Mouse (Mus musculus) CH12.LX (cell line): ENCODE results near the gene Rcan1. TPM values are rescaled to one million over a fixed set of nuclear protein-coding genes. Genes with fewer than 3 reads are reported as not detected.

Experiments
- DNase-seq: peaks from one replicate; pipeline ENCODE4 v3.0.0-alpha.2; 2013; ENCODE audit errors: extremely low read depth
- H3K27ac ChIP-seq: 2 replicates; pipeline ENCODE4 v1.5.1; 2012; ENCODE audit warnings: low read depth, mild to moderate bottlenecking, control low read depth, moderate library complexity; ENCODE audit not compliant: insufficient read depth
- H3K27me3 ChIP-seq: replicated peaks from 2 replicates; pipeline ENCODE3; 2012; ENCODE audit warnings: inconsistent platforms
- H3K36me3 ChIP-seq, 2 experiments: replicated peaks in 1 of 2; 2 replicates each; pipeline versions ENCODE3 to v1.6.1; 2012; ENCODE audit warnings: inconsistent platforms in 1 of 2, low read length in 1 of 2, mild to moderate bottlenecking in 1 of 2, mixed read lengths in 1 of 2, moderate library complexity in 1 of 2; ENCODE audit not compliant: control insufficient read depth in 1 of 2, insufficient read depth in 1 of 2
- H3K4me1 ChIP-seq, 2 experiments: 2 replicates each; pipeline ENCODE4 v1.6.1; 2012; ENCODE audit warnings: inconsistent platforms in 1 of 2, moderate library complexity in 1 of 2; ENCODE audit not compliant: insufficient read depth in 2 of 2, control insufficient read depth in 1 of 2
- H3K4me2 ChIP-seq: 2 replicates; pipeline ENCODE4 v1.6.1; 2012; ENCODE audit warnings: low read depth, mild to moderate bottlenecking, control low read depth; ENCODE audit not compliant: poor library complexity, insufficient read depth, severe bottlenecking
- H3K4me3 ChIP-seq, 3 experiments: fragments of 150-350 bp in 1 of 3; sonication (generic) in 1 of 3; replicated peaks in 1 of 3; 2 replicates each; pipeline versions ENCODE3 to v1.5.1; 2011 to 2012; ENCODE audit warnings: low read depth in 2 of 3, low read length in 2 of 3, mild to moderate bottlenecking in 2 of 3, moderate library complexity in 2 of 3, control low read depth in 1 of 3, improper control_type of control experiment in 1 of 3, inconsistent platforms in 1 of 3, mixed read lengths in 1 of 3; ENCODE audit not compliant: poor library complexity in 1 of 3
- H3K79me2 ChIP-seq: replicated peaks from 2 replicates; pipeline ENCODE4 v1.6.1; 2012; ENCODE audit warnings: mild to moderate bottlenecking, moderate library complexity; ENCODE audit not compliant: control insufficient read depth, poor library complexity, insufficient read depth, severe bottlenecking; ENCODE audit errors: extremely low read depth
- H3K9ac ChIP-seq: 2 replicates; pipeline ENCODE4 v1.6.1; 2012; ENCODE audit warnings: low read depth, mild to moderate bottlenecking, control low read depth, moderate library complexity; ENCODE audit not compliant: insufficient read depth
- H3K9me3 ChIP-seq: replicated peaks from 2 replicates; pipeline ENCODE3; 2012; ENCODE audit warnings: low read length, inconsistent platforms, mixed read lengths
- BHLHE40 ChIP-seq: IDR thresholded peaks from 2 replicates; pipeline ENCODE4 v1.6.1; 2011; ENCODE audit warnings: mild to moderate bottlenecking, low read depth, low read length, improper control_type of control experiment
- CHD1 ChIP-seq: IDR thresholded peaks from 2 replicates; pipeline ENCODE4 v1.6.1; 2012; ENCODE audit warnings: low read depth, low read length, improper control_type of control experiment, inconsistent platforms
- CHD2 ChIP-seq: IDR thresholded peaks from 2 replicates; pipeline ENCODE4 v1.6.1; 2011; ENCODE audit warnings: low read length, improper control_type of control experiment
- CTCF ChIP-seq, 2 experiments: IDR thresholded peaks in 1 of 2; conservative IDR thresholded peaks in 1 of 2; 2 replicates each; pipeline ENCODE4 v1.5.1; 2011 to 2012; ENCODE audit warnings: low read depth in 2 of 2, low read length in 2 of 2, improper control_type of control experiment in 1 of 2, inconsistent platforms in 1 of 2, mild to moderate bottlenecking in 1 of 2, moderate library complexity in 1 of 2
- EP300 ChIP-seq: IDR thresholded peaks from 2 replicates; pipeline ENCODE4 v1.6.1; 2011; ENCODE audit warnings: low read length, improper control_type of control experiment
- ETS1 ChIP-seq: conservative IDR thresholded peaks from 2 replicates; pipeline ENCODE4 v1.6.1; 2012; ENCODE audit warnings: low read depth, mild to moderate bottlenecking, inconsistent platforms, low read length, improper control_type of control experiment, moderate library complexity
- GABPA ChIP-seq: IDR thresholded peaks from 2 replicates; pipeline ENCODE4 v1.6.1; 2012; ENCODE audit warnings: low read depth, low read length, improper control_type of control experiment, inconsistent platforms; ENCODE audit not compliant: insufficient replicate concordance
- HCFC1 ChIP-seq: IDR thresholded peaks from 2 replicates; pipeline ENCODE4 v1.6.1; 2012; ENCODE audit warnings: low read depth, mild to moderate bottlenecking, inconsistent platforms, low read length, improper control_type of control experiment
- IRF4 ChIP-seq: IDR thresholded peaks from 2 replicates; pipeline ENCODE4 v1.6.1; 2014; ENCODE audit warnings: low read depth, mild to moderate bottlenecking, inconsistent platforms, low read length, improper control_type of control experiment
- JUN ChIP-seq: IDR thresholded peaks from 2 replicates; pipeline ENCODE4 v1.6.1; 2011; ENCODE audit warnings: low read depth, mild to moderate bottlenecking, low read length, improper control_type of control experiment, moderate library complexity; ENCODE audit not compliant: insufficient read depth
- KAT2A ChIP-seq: IDR thresholded peaks from 2 replicates; pipeline ENCODE4 v1.6.1; 2012; ENCODE audit warnings: low read length, improper control_type of control experiment, inconsistent platforms; ENCODE audit not compliant: insufficient replicate concordance
- MAX ChIP-seq: IDR thresholded peaks from 2 replicates; pipeline ENCODE4 v1.6.1; 2011; ENCODE audit warnings: low read length, improper control_type of control experiment
- MAZ ChIP-seq: IDR thresholded peaks from 2 replicates; pipeline ENCODE4 v1.6.1; 2012; ENCODE audit warnings: low read depth, mild to moderate bottlenecking, inconsistent platforms, low read length, improper control_type of control experiment, moderate library complexity
- MEF2A ChIP-seq: IDR thresholded peaks from 2 replicates; pipeline ENCODE4 v1.6.1; 2014; ENCODE audit warnings: low read depth, mild to moderate bottlenecking, inconsistent platforms, low read length, improper control_type of control experiment, borderline replicate concordance
- NELFE ChIP-seq: IDR thresholded peaks from 2 replicates; pipeline ENCODE4 v1.6.1; 2011; ENCODE audit warnings: low read depth, low read length, improper control_type of control experiment
- NRF1 ChIP-seq: IDR thresholded peaks from 2 replicates; pipeline ENCODE4 v1.6.1; 2014; ENCODE audit warnings: low read depth, mild to moderate bottlenecking, inconsistent platforms, low read length, improper control_type of control experiment, moderate library complexity
- POLR2A ChIP-seq: IDR thresholded peaks from 2 replicates; pipeline ENCODE4 v1.6.1; 2011; ENCODE audit warnings: low read depth, mild to moderate bottlenecking, improper control_type of control experiment, low read length
- RAD21 ChIP-seq: IDR thresholded peaks from 2 replicates; pipeline ENCODE4 v1.6.1; 2011; ENCODE audit warnings: low read depth, mild to moderate bottlenecking, low read length, improper control_type of control experiment, moderate library complexity
- SMC3 ChIP-seq: IDR thresholded peaks from 2 replicates; pipeline ENCODE4 v1.6.1; 2011; ENCODE audit warnings: low read depth, low read length, improper control_type of control experiment
- TBP ChIP-seq: conservative IDR thresholded peaks from 2 replicates; pipeline ENCODE4 v1.6.1; 2011; ENCODE audit warnings: low read depth, low read length, improper control_type of control experiment
- TCF12 ChIP-seq: IDR thresholded peaks from 2 replicates; pipeline ENCODE4 v1.6.1; 2014; ENCODE audit warnings: low read depth, mild to moderate bottlenecking, inconsistent platforms, low read length, improper control_type of control experiment
- USF2 ChIP-seq: conservative IDR thresholded peaks from 2 replicates; pipeline ENCODE4 v1.6.1; 2011; ENCODE audit warnings: low read depth, low read length, improper control_type of control experiment
- ZC3H11A ChIP-seq: IDR thresholded peaks from 2 replicates; pipeline ENCODE4 v1.6.1; 2012; ENCODE audit warnings: low read depth, mild to moderate bottlenecking, inconsistent platforms, low read length, improper control_type of control experiment
- ZKSCAN1 ChIP-seq: IDR thresholded peaks from 2 replicates; pipeline ENCODE4 v1.6.1; 2012; ENCODE audit warnings: low read depth, inconsistent platforms, low read length, improper control_type of control experiment, borderline replicate concordance
- ZNF384 ChIP-seq: IDR thresholded peaks from 2 replicates; pipeline ENCODE4 v1.6.1; 2012; ENCODE audit warnings: low read depth, low read length, improper control_type of control experiment, inconsistent platforms
- dilution Hi-C: fragments of 300-500 bp; cut with MboI; formaldehyde crosslinking; loops from 2 replicates; pipeline ENCODE4 v1.14.3; 2020; ENCODE audit warnings: low sequenced_read_pairs; ENCODE audit not compliant: extremely low pct_unique_long_range_greater_than_20kb, extremely low pct_ligation_motif_present
- in situ Hi-C: fragments of 300-500 bp; cut with MboI; formaldehyde crosslinking; loops from 3 replicates; pipeline ENCODE4 v1.14.3; 2019; ENCODE audit warnings: low sequenced_read_pairs, low pct_ligation_motif_present, low pct_unique_long_range_greater_than_20kb, mixed read lengths
- polyA plus RNA-seq: library from polyadenylated mRNA; unstranded; fragments of >175 nt; gene quantifications from 2 replicates; pipeline ENCODE4 v1.2.1, GENCODE M21; 2012; ENCODE audit warnings: low read depth; ENCODE audit not compliant: insufficient read length
- total RNA-seq, 2 experiments: library from RNA; depleted of rRNA; stranded (reverse); fragments of 300-350 nt in 1 of 2; fragments of >200 nt in 1 of 2; gene quantifications; 2 replicates each; pipeline ENCODE4 v1.2.3; 2012 to 2014

The Rcan1 gene
- total and polyA plus RNA-seq, 3 experiments = 10.0 to 15.3 (median 12.4) TPM

DNA sequence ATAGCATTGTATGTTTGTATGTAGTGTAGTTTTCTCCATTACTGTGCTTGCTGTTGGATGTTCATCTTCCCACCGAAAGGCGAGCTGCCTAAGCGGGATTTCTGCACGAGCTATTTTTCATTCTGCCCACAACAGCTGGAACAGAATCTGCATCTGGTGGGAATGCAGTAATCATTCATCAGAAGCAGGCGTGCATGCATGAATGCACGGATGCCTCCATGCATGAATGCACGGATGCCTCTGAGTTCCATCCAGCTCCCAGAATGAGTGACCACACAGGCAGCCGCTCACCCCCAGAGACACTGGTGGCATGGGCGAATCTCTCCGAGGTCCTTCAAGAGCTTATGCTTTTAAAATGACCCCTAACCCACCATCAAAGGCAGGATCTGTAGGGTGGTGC is 113.1 kb downstream of the Rcan1 start (continued):
- TF ChIP-seq TBP = no peak
- TF ChIP-seq IRF4 = no peak
- TF ChIP-seq GABPA = no peak
- no peak for TF ChIP-seq ZC3H11A
- peak; percentile 41; the same call in 1 of the 2 replicates for TF ChIP-seq TCF12
- no peak for TF ChIP-seq CTCF (conservative IDR thresholded peaks at IDR 0.05 in 1 of 2, IDR thresholded peaks at IDR 0.05 in 1 of 2; ENCODE audit: low read depth in 2 of 2, low read length in 2 of 2)
- TF ChIP-seq HCFC1 = no peak
- no peak for TF ChIP-seq USF2
- TF ChIP-seq ZKSCAN1 = no peak
- TF ChIP-seq CHD2 = 0 out of 2 replicates have a peak, but pooled peaks have one; percentile 11
- TF ChIP-seq POLR2A = no peak

DNA sequence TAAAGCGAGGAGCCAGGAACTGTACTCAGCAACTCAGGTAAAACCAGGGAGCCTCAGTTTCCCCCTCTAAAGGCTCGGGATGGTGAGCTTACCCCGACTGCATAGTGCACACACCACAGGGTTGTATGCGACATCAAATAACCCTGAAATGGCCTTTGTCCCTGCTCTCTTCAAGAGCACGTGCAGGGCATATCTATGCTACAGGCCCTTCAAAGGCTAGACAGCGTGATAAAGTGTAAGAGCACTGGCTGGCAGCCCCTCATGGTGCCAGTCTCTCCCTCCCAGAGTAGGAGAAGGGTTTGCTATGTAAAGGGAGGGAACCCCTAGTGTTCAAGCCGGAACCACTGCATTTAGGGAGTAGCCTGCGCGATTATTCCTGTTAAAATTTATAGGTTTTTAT is 113.6 kb downstream of the Rcan1 start:
- Histone ChIP-seq H3K36me3 (no peaks in the 10 kb centered on the region), H3K79me2 (no peaks in the 10 kb centered on the region), H3K9me3 (no peaks in the 10 kb centered on the region), H3K27ac (no peak overlapping the region), H3K4me3 (no peak overlapping the region), H3K27me3 (peaks cover 10% of the 10 kb centered on the region), H3K9ac (no peak overlapping the region), H3K4me2 (no peak overlapping the region), H3K4me1 (peaks cover 23 to 44% of the 10 kb centered on the region in 2 experiments)
- dilution Hi-C loops (no loop called here), in situ Hi-C loops (no loop called here)
- TF ChIP-seq USF2 = no peak
- no peak for TF ChIP-seq NELFE
- TF ChIP-seq CHD2 = no peak
- no peak for TF ChIP-seq ZKSCAN1
- no peak for TF ChIP-seq POLR2A
- TF ChIP-seq CTCF (conservative IDR thresholded peaks at IDR 0.05 in 1 of 2, IDR thresholded peaks at IDR 0.05 in 1 of 2; ENCODE audit: low read depth in 2 of 2, low read length in 2 of 2) = no peak
- TF ChIP-seq MAZ = no peak
- no peak for TF ChIP-seq NRF1
- TF ChIP-seq EP300 = no peak
- no peak for TF ChIP-seq CHD1
- TF ChIP-seq KAT2A = no peak
- no peak for TF ChIP-seq ETS1
- TF ChIP-seq SMC3 = no peak
- DNase-seq = no peak

DNA sequence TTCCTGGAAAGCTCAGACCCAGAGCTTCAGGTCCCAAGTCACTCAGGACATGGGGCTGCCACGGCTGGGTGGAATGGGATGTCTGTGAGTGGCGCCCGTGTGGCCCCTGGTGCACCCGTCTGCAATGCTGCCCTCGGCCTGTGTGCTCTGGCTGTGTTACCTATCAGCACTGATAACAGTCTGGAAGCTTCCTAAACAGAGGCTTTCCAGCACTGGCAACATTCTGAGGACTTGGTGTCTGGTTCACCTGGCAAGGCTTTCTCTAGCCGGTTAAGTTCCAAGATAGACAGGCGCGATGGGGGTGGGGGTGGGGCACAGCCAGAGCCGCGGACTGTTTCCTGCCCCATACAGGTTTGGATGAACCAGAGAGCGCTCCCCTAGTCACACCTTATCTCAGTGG is 114.7 kb downstream of the Rcan1 start:
- no peak overlapping the region for H3K9ac ChIP-seq
- in situ Hi-C loops (no loop called here), dilution Hi-C loops (no loop called here)
- no peak overlapping the region for H3K27ac ChIP-seq
- DNase-seq = no peak
- no peaks in the 10 kb centered on the region for H3K79me2 ChIP-seq
- H3K9me3 ChIP-seq = no peaks in the 10 kb centered on the region
- no peak overlapping the region for H3K4me2 ChIP-seq
- TF ChIP-seq JUN = no peak
- TF ChIP-seq SMC3 = no peak
- TF ChIP-seq RAD21 = no peak
- TF ChIP-seq BHLHE40 = no peak
- TF ChIP-seq ZKSCAN1 = no peak
- no peak for TF ChIP-seq TCF12
- TF ChIP-seq ZNF384 = no peak
- no peak for TF ChIP-seq ZC3H11A
- TF ChIP-seq MAX = no peak
- no peak for TF ChIP-seq CHD2
- no peak for TF ChIP-seq USF2
- TF ChIP-seq MEF2A = no peak
- no peaks in the 10 kb centered on the region for H3K36me3 ChIP-seq
- no peak overlapping the region for H3K4me3 ChIP-seq
- H3K4me1 ChIP-seq = peaks cover 23 to 44% of the 10 kb centered on the region in 2 experiments
- peaks cover 3% of the 10 kb centered on the region for H3K27me3 ChIP-seq
